In genomic region chr6:84344936-84345335, GRCm38 (mm10) we compare ENCODE assay signal across 18 mouse cellular contexts.
"Had no signal": no experiment of that assay in that cellular context is flagged by ENCODE, and none has a peak within 500 bp of the region (broad histone marks: within the 10 kb centered on the region; RNA-seq: fewer than 3 reads in every experiment).

No protein-coding gene starts in this region.

- H3K4me1 ChIP-seq: midbrain, embryonic 10.5 days; midbrain, embryonic 12.5 days; neural tube, embryonic 13.5 days; neural tube, embryonic 15.5 days had no signal

- H3K27ac ChIP-seq: midbrain, embryonic 10.5 days; midbrain, embryonic 12.5 days; neural tube, embryonic 13.5 days; neural tube, embryonic 15.5 days had no signal

- H3K4me2 ChIP-seq: lung, embryonic 14.5 days; midbrain, embryonic 12.5 days; neural tube, embryonic 13.5 days; neural tube, embryonic 15.5 days had no signal

- H3K4me3 ChIP-seq: midbrain, embryonic 10.5 days; midbrain, embryonic 12.5 days; myocyte; neural tube, embryonic 13.5 days; neural tube, embryonic 15.5 days had no signal

- H3K36me3 ChIP-seq: midbrain, embryonic 10.5 days; midbrain, embryonic 12.5 days; neural tube, embryonic 13.5 days; neural tube, embryonic 15.5 days had no signal

- ATAC-seq: midbrain, embryonic 16.5 days had no signal

- H3K9ac ChIP-seq: lung, embryonic 14.5 days; midbrain, embryonic 12.5 days; neural tube, embryonic 13.5 days; neural tube, embryonic 15.5 days had no signal

- H3K27me3 ChIP-seq: midbrain, embryonic 12.5 days; neural tube, embryonic 13.5 days; neural tube, embryonic 15.5 days had no signal

- DNase-seq: lung, adult 18-20 months; lung, embryonic 14.5 days; lung, postnatal 10 days; lung, postnatal 4 days; midbrain, embryonic 14.5 days; retina, postnatal 1 day; right cerebral cortex, adult 18-20 months; right cerebral cortex, postnatal 25 days; right cerebral cortex, postnatal 4 days; spleen, adult 18-20 months; thymus, postnatal 14 days; thymus, postnatal 36 days had no signal

- H3K9me3 ChIP-seq: midbrain, embryonic 10.5 days; midbrain, embryonic 12.5 days; neural tube, embryonic 13.5 days; neural tube, embryonic 15.5 days had no signal
